Mouse (Mus musculus) bone marrow macrophage, adult 2 months (primary cell): Measurements from ENCODE around the gene Dohh.

Source experiments
- CTCF ChIP-seq: IDR thresholded peaks from 2 replicates; pipeline ENCODE4 v1.5.1; 2012; ENCODE audit warnings: low read depth, mild to moderate bottlenecking, low read length, moderate library complexity
- POLR2A ChIP-seq: IDR thresholded peaks from 2 replicates; pipeline ENCODE4 v1.6.1; 2012; ENCODE audit warnings: mild to moderate bottlenecking, low read depth, low read length, borderline replicate concordance

DNA sequence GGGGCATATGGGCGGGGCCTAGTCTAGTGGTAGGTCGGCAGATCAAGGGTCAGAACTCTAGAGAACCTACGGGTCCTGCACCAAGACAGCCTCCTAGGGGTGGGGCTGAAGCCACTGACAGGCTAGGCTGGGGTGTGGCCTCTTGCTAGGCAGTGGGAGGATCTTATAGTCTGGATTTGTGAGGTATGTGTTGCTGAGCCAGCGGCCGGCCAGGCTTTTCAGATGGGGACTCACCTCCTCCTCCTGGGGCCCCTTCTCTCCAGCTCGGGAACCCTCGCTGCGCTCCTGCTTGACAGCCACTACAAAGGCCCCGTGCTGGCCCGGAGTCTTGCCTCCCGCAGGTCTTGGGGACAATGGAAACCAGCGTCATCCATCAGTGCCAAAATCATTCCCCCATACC is 35.1 kb upstream of the Dohh start:
- TF ChIP-seq CTCF (no peak), POLR2A (no peak)
